Mouse (Mus musculus) gastrocnemius, postnatal 36 days (tissue): Measurements from ENCODE around the gene Pkp2. TPM values are rescaled to one million over a fixed set of nuclear protein-coding genes. Genes with fewer than 3 reads are reported as not detected.

Experiments
- DNase-seq, 2 experiments: peaks; one replicate each; pipeline ENCODE4 v3.0.0; 2022
- intact Hi-C: fragments of 180-260 bp; cut with DNase I; formaldehyde crosslinking; loops from one replicate; pipeline ENCODE4 v1.15.1; 2025
- total RNA-seq, 2 experiments: library from RNA; stranded (reverse); gene quantifications; 2 replicates each; pipeline ENCODE4 v1.2.3; 2021

The Pkp2 gene
- total RNA-seq, 2 experiments from 2014 or later = 2.1 to 2.4 TPM

DNA sequence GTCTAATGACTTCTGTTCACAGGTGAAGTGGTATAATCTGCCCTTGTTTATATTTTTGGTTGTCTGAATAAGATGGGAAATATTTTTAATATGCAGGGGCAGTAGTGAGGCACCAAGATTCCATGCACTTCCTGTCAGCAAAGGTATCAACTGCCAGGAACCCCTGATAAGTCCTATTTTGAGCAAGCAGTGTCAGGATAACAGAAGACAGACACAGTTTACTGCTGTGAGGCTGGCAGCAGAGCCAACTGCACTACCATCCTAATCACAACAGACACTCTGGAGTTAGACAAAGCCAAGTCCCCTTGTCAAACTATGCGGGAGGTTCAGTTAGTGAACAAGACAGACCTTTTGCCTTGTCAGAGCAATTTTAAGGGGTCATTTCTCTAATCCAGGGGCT, 43.6 kb downstream of the Pkp2 start:
- intact Hi-C loops = no loop called here
- DNase-seq = no peak

DNA sequence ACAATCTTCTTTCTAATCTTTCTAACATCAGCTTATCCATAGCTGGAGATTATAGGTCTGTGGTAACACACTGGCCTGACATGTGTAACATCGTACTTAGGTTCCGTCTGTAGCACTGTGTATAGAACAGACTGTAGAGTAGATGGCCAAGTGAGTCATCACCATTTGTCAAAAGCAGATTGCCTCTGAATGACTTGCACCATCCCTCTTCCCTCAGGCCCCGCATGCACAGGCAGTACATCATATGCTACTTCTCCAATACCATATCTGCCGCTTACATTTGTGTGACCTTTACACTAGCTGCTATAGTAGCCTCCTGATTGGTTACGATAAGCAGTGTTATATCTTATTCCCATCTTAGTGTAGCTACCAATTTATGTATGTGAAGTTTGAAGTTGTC, 47.8 kb downstream of the Pkp2 start:
- no peak for DNase-seq
- intact Hi-C loops = no loop called here

DNA sequence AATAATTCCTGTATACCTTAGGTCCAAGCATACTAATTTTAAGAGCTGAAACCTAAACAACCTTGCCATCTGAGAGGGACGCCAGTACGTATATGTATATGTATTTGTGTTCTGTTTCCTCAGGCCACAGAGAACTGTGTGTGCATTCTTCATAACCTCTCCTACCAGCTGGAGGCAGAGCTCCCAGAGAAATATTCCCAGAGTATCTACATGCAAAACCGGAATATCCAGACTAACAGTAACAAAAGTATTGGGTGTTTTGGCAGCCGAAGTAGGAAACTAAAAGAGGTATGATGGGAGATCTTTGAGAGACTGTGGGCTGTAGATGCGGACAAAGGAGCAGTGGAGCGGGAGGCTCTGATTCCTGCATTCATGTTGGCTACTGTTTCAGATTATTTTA, 48.4 kb downstream of the Pkp2 start:
- no peak for DNase-seq
- intact Hi-C loops = no loop called here

DNA sequence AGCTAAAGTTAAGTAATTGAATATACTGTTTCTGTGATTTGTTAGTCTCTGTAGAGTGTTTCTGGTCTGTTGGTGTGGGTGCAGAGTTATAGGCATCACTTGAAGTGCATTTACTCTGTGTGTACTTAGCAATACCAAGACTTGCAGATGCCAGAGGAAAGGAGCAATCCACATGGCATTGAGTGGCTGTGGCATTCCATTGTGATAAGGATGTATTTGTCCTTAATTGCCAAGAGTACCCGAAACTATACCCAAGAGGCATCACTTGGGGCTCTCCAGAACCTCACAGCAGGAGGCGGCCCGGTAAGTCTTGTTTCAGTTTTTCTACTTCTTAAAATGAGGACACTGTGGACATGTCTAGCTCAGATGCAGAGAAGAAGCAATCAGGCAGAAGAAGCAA, 49.3 kb downstream of the Pkp2 start:
- no peak for DNase-seq
- intact Hi-C loops = no loop called here

DNA sequence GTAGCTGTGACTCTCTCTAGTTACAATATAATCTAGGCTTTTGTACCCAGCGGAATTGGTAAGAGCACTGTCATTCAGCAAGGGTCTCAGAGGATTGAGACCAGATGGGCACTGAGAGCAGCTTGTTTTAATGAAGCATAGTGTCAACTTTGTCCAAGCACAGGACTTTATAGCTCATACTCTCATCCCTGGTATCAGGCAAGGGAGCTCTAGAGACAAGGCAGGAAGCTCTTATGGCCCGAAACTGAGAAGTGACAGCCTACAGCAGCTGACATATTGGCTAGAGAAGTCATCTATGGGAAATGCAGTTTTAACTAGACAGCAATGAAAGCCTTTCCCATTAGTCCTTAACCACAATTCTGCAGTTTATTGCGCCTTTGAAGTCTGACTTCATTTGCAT, 59.9 kb downstream of the Pkp2 start:
- no peak for DNase-seq
- intact Hi-C loops = no loop called here

DNA sequence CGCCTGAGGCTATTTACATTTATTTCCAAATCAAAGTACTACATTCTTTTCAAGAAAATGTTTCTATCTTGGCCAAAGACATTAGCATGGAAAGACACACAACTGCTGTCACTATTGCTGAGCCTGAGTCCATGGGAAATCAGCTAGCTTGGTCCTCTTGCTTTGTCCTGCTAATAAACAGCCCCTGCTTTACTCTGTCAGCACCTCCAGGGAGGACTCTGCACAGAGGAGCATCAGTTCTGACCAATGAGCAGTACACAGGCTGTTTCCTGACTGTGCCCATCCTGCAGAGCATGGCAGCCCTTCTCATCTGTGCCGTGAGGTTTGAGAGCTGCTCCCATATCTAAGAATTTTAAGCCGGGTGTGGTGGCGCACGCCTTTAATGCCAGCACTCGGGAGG, 60.6 kb downstream of the Pkp2 start:
- intact Hi-C loops = no loop called here
- no peak for DNase-seq

DNA sequence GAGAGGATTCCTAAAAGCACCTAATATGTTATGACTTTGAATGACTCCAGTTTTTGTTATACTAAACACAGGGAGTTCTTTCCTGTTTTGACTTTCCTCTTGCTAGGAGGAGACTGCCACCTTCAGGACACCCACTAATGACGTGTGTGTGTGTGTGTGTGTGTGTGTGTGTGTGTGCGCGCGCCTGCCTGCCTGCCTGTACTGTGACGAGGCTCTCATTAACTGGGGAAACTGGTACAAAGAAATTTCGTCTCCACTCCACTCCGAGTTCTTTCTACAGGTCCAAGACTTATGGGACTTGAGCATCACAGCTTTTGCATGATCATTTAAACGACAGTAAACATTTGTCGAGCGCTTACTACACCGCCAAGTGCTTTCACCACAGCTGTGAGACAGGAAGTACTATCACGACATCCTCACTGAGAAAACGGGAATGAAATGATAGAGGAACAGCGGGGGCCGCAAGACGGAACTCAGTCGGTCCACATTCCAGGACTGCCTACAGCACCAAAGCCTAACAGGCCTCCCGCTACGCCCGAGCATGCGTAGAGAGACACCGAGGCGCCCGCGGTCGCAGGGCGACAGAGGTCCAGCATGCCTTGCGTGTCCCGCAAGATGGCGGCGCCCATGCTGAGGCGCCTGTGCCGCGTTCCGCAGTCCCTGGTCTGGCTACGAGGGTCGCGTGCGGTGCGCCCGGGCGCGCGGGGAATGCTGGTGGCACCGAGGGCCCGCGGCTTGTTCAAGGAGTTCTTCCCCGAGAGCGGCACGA, 89.4 kb downstream of the Pkp2 start, which contains the start of gene Yars2:
TSS of gene Yars2 (plus strand) at position 597 of the 769 bp plus-strand sequence.
- intact Hi-C loops = loop anchor here (5.0 to 10.0 kb wide), 4 partner anchors 55 to 468 kb away; partner anchors contain the start of genes Dnm1l and Mzt2
- DNase-seq = peak; percentile 80 to 87

DNA sequence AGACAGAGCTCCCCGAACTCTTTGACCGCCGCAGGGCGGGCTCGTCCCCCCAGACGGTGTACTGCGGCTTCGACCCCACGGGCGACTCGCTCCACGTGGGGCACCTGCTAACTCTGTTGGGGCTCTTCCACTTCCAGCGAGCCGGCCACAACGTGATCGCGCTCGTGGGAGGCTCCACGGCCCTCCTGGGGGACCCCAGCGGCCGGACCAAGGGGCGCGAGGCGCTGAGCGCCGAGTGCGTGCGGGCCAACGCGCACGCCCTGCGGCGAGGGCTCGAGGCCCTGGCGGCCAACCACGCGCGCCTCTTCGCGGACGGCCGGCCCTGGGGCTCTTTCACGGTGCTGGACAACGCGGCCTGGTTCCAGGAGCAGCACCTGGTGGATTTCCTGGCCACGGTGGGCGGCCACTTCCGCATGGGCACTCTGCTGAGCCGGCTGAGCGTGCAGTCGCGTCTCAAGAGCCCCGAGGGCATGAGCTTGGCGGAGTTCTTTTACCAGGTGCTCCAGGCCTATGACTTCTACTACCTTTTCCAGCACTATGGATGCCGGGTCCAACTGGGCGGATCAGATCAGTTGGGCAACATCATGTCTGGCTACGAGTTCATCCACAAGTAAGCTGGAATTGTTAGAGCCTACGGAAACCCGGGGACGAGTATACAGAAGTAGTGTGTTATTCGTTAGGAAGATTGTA, 90.2 kb downstream of the Pkp2 start:
- intact Hi-C loops = loop anchor here (5.0 to 10.0 kb wide), 4 partner anchors 54 to 468 kb away; partner anchors contain the start of genes Dnm1l and Mzt2
- DNase-seq = peak; percentile 5 to 20

DNA sequence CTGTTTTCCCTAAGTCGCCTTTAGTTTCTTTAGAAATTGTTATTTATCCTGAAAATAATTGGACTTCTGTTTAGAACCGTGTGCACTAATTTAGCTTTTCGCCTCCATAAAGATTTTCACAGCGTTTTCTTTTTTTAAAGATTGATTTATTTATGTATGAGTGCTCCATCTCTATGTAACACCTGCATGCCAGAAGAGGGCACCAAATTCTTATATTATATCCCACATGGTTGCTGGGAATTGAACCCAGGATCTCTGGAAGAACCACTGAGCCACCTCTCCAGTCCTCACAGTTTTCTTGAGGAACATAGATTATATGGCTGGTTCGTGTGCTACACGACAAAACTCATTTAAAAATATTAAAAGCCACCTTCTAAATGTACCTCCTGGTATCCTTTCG, 90.8 kb downstream of the Pkp2 start:
- no peak for DNase-seq
- intact Hi-C loops = loop anchor here (5.0 to 10.0 kb wide), 4 partner anchors 53 to 469 kb away; partner anchors contain the start of genes Dnm1l and Mzt2

DNA sequence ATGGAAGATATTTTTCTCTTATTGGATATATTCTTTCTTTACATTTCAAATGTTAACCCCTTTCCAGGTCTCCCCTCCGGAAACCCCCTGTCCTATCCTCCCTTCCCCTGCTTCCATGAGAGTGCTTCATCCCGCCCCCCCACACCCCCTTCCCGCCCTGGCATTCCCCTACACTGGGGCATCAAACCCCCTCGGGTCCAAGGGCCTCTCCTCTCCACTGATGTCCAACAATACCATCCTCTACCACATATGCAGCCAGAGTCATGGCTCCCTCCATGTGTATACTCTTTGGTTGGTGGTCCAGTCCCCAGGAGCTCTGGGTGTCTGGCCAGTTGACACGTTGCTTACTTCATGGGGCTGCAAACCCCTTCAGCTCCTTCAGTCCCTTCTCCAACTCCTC, 98.2 kb downstream of the Pkp2 start:
- intact Hi-C loops = no loop called here
- no peak for DNase-seq

Other genes starting within 250 kb of the Pkp2 start
- gene Yars2, start 89.6 kb downstream of the Pkp2 start, total RNA-seq = 10 to 100 TPM; 18.9 to 19.3 TPM
- gene Dnm1l, start 145.6 kb downstream of the Pkp2 start, total RNA-seq = 10 to 100 TPM; 53.4 to 59.7 TPM